Mouse (Mus musculus) midbrain, embryonic 16.5 days (tissue): ENCODE measurements around the gene Pkn1. TPM values are rescaled to one million over a fixed set of nuclear protein-coding genes. Genes with fewer than 3 reads are reported as not detected.

Source experiments
- ATAC-seq: fragments of 200-750 bp; cut with Nextera tagmentation; 2 replicates; pipeline ENCODE4 v1.8.0; 2017; ENCODE audit warnings: moderate TSS enrichment
- H3K27ac ChIP-seq: fragments of 300-500 bp; sonication (generic); 2 replicates; pipeline ENCODE4 v1.5.1; 2014; ENCODE audit warnings: mild to moderate bottlenecking, low read length, mixed read lengths
- H3K27me3 ChIP-seq: fragments of 300-500 bp; sonication (generic); 2 replicates; pipeline ENCODE4 v1.6.1; 2014; ENCODE audit warnings: low read depth, low read length, mixed read lengths; ENCODE audit not compliant: control insufficient read depth, insufficient read depth
- H3K36me3 ChIP-seq: fragments of 300-500 bp; sonication (generic); 2 replicates; pipeline ENCODE4 v1.6.1; 2014; ENCODE audit warnings: mild to moderate bottlenecking, low read length, moderate library complexity, mixed read lengths; ENCODE audit not compliant: control insufficient read depth, insufficient read depth
- H3K4me1 ChIP-seq: fragments of 300-500 bp; sonication (generic); 2 replicates; pipeline ENCODE4 v1.6.1; 2014; ENCODE audit warnings: mild to moderate bottlenecking, low read length, mixed read lengths; ENCODE audit not compliant: control insufficient read depth, insufficient read depth
- H3K4me2 ChIP-seq: fragments of 300-500 bp; sonication (generic); 2 replicates; pipeline ENCODE4 v1.6.1; 2014; ENCODE audit warnings: mild to moderate bottlenecking, low read length, mixed read lengths
- H3K4me3 ChIP-seq: fragments of 300-500 bp; sonication (generic); 2 replicates; pipeline ENCODE4 v1.5.1; 2014; ENCODE audit warnings: low read depth, mild to moderate bottlenecking, low read length, moderate library complexity, mixed read lengths
- H3K9ac ChIP-seq: fragments of 300-500 bp; sonication (generic); 2 replicates; pipeline ENCODE4 v1.6.1; 2014; ENCODE audit warnings: low read depth, low read length, mixed read lengths
- H3K9me3 ChIP-seq: fragments of 300-500 bp; sonication (generic); replicated peaks from 2 replicates; pipeline ENCODE4 v1.6.1; 2014; ENCODE audit warnings: mild to moderate bottlenecking, low read length, mixed read lengths; ENCODE audit not compliant: control insufficient read depth, poor library complexity, severe bottlenecking
- WGBS: fragments of 180-500 bp; shearing (Covaris S2); extraction: QIAGEN DNeasy Blood & Tissue Kit; methylation state at CpG from one replicate; pipeline ENCODE4 v1.1.7; 2014; 5-methylcytosine and 5-hydroxymethylcytosine counted together
- polyA plus RNA-seq: library from polyadenylated mRNA; unstranded; fragments of >200 nt; fragmentation: Nextera tagmentation; extraction: Ambion mirVana; gene quantifications from 2 replicates; pipeline ENCODE4 v1.2.1, GENCODE M21; 2015

Pkn1 gene
- polyA plus RNA-seq, 1 experiment from 2014 or later = 27.4 TPM

GRCm38 (mm10) chr8:83697374-83698220 lies 1.4 kb downstream of the Pkn1 start:
- H3K36me3 ChIP-seq = no peaks in the 10 kb centered on the region
- H3K27me3 ChIP-seq = no peaks in the 10 kb centered on the region
- no peaks in the 10 kb centered on the region for H3K9me3 ChIP-seq
- H3K4me2 ChIP-seq = peak overlapping the region; percentile 84
- H3K4me3 ChIP-seq = peak overlapping the region; percentile 87
- peak overlapping the region; percentile 85 for H3K9ac ChIP-seq
- peaks cover 26% of the 10 kb centered on the region for H3K4me1 ChIP-seq
- peak; percentile 3; the same call in 1 of the 2 replicates for ATAC-seq
- 57% methylated on average over 19 of the region's 19 CpGs for WGBS
- H3K27ac ChIP-seq = peak overlapping the region; percentile 76

GRCm38 (mm10) chr8:83695351-83696106 lies 3.5 kb downstream of the Pkn1 start:
- Histone ChIP-seq H3K36me3 (peaks cover 20% of the 10 kb centered on the region), H3K4me3 (no peak overlapping the region), H3K4me2 (no peak overlapping the region), H3K4me1 (peaks cover 26% of the 10 kb centered on the region), H3K9ac (no peak overlapping the region), H3K9me3 (no peaks in the 10 kb centered on the region), H3K27me3 (no peaks in the 10 kb centered on the region), H3K27ac (no peak overlapping the region)
- no peak for ATAC-seq
- 89% methylated on average over 9 of the region's 17 CpGs for WGBS

- no peak overlapping the region for H3K4me3 ChIP-seq
- no peaks in the 10 kb centered on the region for H3K27me3 ChIP-seq
- no peak overlapping the region for H3K9ac ChIP-seq
- H3K27ac ChIP-seq = no peak overlapping the region
- 88% methylated on average over 11 of the region's 11 CpGs for WGBS
- ATAC-seq = no peak
- peaks cover 19% of the 10 kb centered on the region for H3K4me1 ChIP-seq
- H3K9me3 ChIP-seq = no peaks in the 10 kb centered on the region
- H3K36me3 ChIP-seq = peaks cover 22% of the 10 kb centered on the region
- no peak overlapping the region for H3K4me2 ChIP-seq
Measured at GRCm38 (mm10) chr8:83694369-83695160, 4.4 kb downstream of the Pkn1 start.

GRCm38 (mm10) chr8:83693609-83694236 lies 5.3 kb downstream of the Pkn1 start:
- Histone ChIP-seq H3K36me3 (peaks cover 22% of the 10 kb centered on the region), H3K27ac (no peak overlapping the region), H3K9me3 (no peaks in the 10 kb centered on the region), H3K9ac (no peak overlapping the region), H3K4me3 (no peak overlapping the region), H3K27me3 (no peaks in the 10 kb centered on the region), H3K4me2 (no peak overlapping the region), H3K4me1 (peaks cover 15% of the 10 kb centered on the region)
- whole genome bisulfite sequencing = 87% methylated on average over 10 of the region's 10 CpGs
- no peak for ATAC-seq

GRCm38 (mm10) chr8:83689264-83689663 lies 9.7 kb downstream of the Pkn1 start:
- 95% methylated on average over 6 of the region's 6 CpGs for WGBS
- no peak overlapping the region for H3K4me2 ChIP-seq
- H3K4me3 ChIP-seq = no peak overlapping the region
- H3K27ac ChIP-seq = no peak overlapping the region
- no peaks in the 10 kb centered on the region for H3K27me3 ChIP-seq
- H3K9ac ChIP-seq = no peak overlapping the region
- ATAC-seq = no peak
- H3K9me3 ChIP-seq = no peaks in the 10 kb centered on the region
- no peaks in the 10 kb centered on the region for H3K4me1 ChIP-seq
- peaks cover 34% of the 10 kb centered on the region for H3K36me3 ChIP-seq

GRCm38 (mm10) chr8:83684517-83684916 lies 14.5 kb downstream of the Pkn1 start:
- 96% methylated on average over 9 of the region's 9 CpGs for WGBS
- Histone ChIP-seq H3K9ac (no peak overlapping the region), H3K9me3 (no peaks in the 10 kb centered on the region), H3K27ac (no peak overlapping the region), H3K4me1 (no peaks in the 10 kb centered on the region), H3K27me3 (no peaks in the 10 kb centered on the region), H3K4me2 (no peak overlapping the region), H3K4me3 (no peak overlapping the region), H3K36me3 (peaks cover 31% of the 10 kb centered on the region)
- ATAC-seq = no peak

GRCm38 (mm10) chr8:83681099-83681498 lies 17.9 kb downstream of the Pkn1 start:
- no peak overlapping the region for H3K27ac ChIP-seq
- H3K36me3 ChIP-seq = peaks cover 44% of the 10 kb centered on the region
- H3K4me1 ChIP-seq = no peaks in the 10 kb centered on the region
- H3K9ac ChIP-seq = no peak overlapping the region
- no peak overlapping the region for H3K4me2 ChIP-seq
- no peaks in the 10 kb centered on the region for H3K9me3 ChIP-seq
- no peaks in the 10 kb centered on the region for H3K27me3 ChIP-seq
- 40% methylated on average over 6 of the region's 6 CpGs for WGBS
- no peak for ATAC-seq
- H3K4me3 ChIP-seq = no peak overlapping the region

- WGBS = 92% methylated on average over 5 of the region's 5 CpGs
- no peak overlapping the region for H3K4me3 ChIP-seq
- H3K27ac ChIP-seq = no peak overlapping the region
- no peak for ATAC-seq
- peaks cover 42% of the 10 kb centered on the region for H3K36me3 ChIP-seq
- no peaks in the 10 kb centered on the region for H3K4me1 ChIP-seq
- no peak overlapping the region for H3K4me2 ChIP-seq
- no peaks in the 10 kb centered on the region for H3K9me3 ChIP-seq
- no peaks in the 10 kb centered on the region for H3K27me3 ChIP-seq
- H3K9ac ChIP-seq = no peak overlapping the region
Measured at GRCm38 (mm10) chr8:83680603-83681002, 18.4 kb downstream of the Pkn1 start.
